Mouse (Mus musculus) left cerebral cortex, postnatal 36 days (tissue): ENCODE results near the gene 0610040J01Rik. TPM values are rescaled to one million over a fixed set of nuclear protein-coding genes. Genes with fewer than 3 reads are reported as not detected.

ENCODE experiments used
- DNase-seq, 2 experiments: peaks; one replicate each; pipeline ENCODE4 v3.0.0; 2021 to 2022; ENCODE audit warnings: low spot score in 2 of 2, mixed read lengths in 1 of 2
- intact Hi-C: fragments of 180-260 bp; cut with DNase I; formaldehyde crosslinking; loops from one replicate; pipeline ENCODE4 v1.15.1; 2025
- total RNA-seq, 2 experiments: library from RNA; stranded (reverse); gene quantifications; 2 replicates each; pipeline ENCODE4 v1.2.3; 2021

0610040J01Rik gene
- total RNA-seq, 2 experiments from 2014 or later, result 4.3 to 6.2 TPM

DNA sequence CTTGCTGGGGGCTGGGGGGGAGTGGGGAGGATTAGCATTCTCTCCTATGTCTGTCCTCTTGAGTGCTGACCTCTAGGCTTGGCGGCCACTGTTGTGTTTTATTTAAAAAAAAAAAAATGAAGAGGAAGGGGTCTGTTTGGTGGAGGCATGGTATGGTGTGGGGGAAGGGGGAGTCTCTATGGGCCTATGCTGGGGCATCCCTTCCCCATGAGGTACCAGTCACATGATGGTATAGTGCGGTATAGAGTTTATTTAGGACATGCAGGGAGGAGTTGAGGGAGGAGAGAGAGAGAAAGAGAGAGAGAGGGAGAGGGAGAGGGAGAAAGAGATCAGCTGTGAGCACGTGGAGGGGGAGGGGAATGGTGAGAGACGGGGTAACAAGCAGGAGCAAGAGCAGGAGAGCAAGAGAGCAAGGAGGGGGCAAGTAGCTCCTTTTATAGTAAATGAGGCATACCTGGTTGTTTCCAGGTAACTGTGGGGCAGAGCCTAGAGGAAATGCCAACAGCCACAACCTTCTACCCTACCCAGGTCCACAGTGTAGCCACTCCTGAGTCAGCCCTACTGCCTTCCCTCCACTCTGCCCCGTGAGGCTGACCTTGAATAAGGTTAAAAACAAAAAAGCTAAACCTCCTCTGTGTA is 15.4 kb downstream of the 0610040J01Rik start:
- intact Hi-C loops, result no loop called here
- DNase-seq, result no peak

DNA sequence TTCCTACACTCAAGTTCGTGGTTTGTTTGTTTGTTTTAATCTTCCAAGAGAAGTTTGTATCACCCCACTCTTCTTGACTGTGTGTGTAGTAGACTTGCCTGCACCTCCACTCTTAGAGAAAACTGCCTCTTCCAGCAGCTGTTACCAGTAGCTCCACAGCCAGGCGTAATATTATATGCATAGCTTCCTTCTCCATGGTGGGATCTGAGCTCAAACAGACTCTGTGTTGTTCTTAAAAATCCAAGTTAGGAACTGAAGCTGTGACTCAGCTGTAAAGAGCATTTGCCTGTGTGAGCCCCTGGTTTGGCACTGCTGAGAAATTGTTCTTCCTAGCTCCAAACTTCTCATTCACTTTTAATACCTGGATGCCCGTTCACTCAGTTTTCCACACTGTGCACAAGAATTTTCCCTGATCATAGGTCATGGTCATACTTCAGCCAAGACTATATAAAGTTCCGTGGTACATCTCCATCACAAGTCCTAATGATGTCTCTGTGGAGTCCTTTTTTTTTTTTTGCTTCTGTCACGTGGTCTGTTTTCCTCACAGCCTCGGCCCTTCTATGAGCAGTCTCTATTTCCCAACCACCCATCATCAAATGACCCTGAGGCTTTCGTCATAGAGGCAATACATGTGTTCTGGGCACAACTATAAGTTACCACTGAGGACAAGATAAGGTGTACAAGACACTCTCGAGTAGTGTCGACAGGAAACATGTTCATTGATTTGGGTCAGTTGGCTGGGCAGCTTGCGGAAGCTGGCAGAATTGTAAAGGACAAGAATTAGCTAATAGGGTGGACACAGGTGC is 16.4 kb downstream of the 0610040J01Rik start:
- DNase-seq, result no peak
- intact Hi-C loops, result no loop called here

DNA sequence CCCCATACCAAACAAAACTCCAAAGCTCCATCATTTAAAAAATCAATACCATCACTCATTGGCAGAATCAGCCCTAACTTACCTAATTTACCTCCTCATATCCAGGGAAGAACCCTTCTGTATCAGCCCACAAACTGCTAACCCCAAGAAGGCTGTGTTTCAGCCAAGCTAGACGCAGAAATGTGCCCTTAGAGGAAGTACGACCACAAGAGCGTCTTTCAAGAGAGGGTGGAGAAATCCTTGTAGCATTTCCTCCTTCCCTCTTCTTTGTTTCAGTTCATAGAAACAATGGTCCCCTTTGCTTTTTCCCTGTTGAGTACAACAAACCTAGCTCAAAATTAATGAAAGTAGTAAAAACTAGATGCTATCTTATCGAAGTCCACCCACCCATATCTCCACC is 18.9 kb downstream of the 0610040J01Rik start:
- intact Hi-C loops, result no loop called here
- DNase-seq, result no peak

DNA sequence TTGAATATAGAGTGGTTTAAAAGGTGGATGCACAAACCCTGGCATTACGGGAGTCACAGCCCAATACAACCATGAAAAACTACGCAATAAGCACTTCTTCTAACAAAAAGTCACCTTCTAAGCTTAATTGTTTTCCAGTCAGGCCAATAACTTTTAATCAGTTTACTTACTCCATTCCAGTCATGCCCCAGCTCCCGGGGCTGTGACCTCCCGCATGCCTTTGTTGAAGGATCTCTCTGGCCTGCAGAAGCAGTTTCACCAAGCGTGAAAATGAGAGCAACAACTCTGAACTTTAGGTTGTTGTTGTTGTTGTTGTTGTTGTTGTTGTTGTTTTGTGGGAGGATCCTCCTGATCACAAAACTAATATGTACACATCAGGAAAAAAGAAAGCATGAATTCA is 21.8 kb downstream of the 0610040J01Rik start:
- no peak for DNase-seq
- intact Hi-C loops, result no loop called here

DNA sequence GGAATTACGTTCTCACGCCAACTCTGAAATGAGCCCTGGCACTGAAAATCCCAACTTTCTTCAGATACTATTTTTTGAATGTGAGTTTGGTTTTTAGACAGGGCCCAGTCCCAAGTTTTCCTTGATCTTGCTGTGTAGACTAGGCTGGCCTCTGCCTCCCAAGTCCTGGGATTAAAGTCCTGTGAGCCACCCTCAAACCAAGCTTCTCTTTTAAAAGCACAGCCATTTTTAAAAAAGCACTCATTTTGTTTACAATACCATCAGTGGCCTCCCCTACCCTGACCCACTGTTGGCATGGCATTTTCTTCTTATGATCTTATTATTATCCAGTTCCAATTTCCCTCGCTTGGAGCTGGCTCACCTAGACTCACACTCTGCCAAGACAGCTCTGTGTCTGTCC is 22.3 kb downstream of the 0610040J01Rik start:
- DNase-seq, result no peak
- intact Hi-C loops, result no loop called here

DNA sequence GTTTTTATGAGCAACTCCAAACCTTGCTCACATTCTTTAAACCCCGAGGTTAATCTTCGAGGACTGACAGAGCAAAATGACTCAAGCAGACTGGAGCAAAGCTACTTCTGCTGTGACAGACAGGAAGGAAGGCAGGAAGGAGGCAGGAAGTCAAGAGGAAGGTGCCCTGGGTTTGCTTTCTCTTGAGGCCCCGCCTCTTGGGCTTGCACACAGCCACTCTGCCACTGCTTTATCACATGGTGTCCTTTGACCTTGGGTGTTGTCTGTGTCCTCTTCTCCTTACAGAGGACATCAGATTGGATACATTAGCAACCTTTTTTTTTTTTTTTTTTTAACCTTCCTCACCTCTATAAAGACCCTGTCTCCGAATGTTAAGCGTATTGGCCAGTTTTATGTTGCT is 25.0 kb downstream of the 0610040J01Rik start:
- intact Hi-C loops, result no loop called here
- no peak for DNase-seq

DNA sequence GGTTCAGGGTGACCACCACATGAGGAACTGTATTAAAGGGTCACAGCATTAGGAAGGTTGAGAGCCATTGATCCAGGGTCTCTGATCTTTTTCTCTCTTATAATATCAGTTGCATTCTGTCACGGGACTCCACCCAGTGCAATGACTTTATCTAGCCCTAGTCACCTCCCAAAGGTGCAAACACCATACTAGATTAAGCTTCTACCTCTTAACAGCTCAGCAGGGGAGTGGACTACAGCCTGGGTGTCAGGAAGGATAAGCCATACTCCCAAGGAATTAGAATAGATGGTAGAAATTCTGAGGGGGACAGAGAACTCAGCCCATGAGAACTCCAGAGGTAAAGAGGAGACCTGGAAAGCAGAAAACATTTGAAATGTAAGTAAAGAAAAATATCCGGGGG is 25.7 kb downstream of the 0610040J01Rik start:
- intact Hi-C loops, result no loop called here
- no peak for DNase-seq

DNA sequence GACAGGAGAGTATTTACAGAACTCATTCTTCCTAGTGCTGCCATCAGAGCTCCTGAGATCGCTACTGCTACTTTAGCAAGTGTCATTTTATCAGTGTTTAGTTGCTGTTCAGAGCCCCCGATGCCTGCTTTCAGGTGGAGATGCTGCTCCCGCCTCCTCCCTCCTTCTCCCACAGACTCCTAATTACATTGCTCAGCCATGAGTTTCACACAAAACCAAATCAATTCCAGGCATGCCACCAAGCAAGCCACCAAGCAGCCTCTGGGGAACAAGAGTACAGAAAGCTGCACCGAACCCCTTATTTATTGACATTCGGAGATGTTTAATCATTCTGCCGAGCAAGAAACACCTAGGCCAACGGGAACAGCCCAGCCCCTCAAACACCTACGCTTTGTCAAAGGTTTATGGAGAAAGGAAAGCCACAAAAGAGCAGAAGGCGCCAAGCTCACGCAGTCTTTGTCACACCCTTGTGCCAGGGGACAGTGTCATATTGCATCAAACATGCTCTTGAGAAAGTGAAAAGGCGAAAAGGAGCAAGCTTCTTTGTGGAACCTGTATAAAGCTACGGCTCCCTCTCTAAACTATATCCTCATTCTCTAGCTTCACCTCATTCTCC is 27.7 kb downstream of the 0610040J01Rik start:
- intact Hi-C loops, result no loop called here
- DNase-seq, result no peak

DNA sequence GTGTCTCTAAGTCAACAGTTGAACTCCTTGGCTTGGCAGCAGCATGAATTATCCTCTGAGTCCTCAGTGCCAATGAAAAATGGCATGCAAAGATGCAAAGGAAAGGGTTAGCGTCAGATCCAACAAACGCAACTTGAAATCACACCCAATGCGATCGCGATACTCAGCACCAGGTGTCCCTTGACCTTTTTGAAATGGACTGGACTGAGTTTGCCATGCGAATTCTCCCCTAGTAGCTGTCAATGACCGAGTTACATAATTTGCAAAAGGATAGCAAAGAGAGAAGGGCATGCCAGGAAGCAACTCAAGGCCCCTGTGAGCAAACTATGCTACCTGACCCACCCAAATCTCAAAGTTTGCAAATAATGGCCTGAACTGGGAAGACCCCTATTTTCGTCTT is 34.9 kb downstream of the 0610040J01Rik start:
- intact Hi-C loops, result no loop called here
- DNase-seq, result no peak

DNA sequence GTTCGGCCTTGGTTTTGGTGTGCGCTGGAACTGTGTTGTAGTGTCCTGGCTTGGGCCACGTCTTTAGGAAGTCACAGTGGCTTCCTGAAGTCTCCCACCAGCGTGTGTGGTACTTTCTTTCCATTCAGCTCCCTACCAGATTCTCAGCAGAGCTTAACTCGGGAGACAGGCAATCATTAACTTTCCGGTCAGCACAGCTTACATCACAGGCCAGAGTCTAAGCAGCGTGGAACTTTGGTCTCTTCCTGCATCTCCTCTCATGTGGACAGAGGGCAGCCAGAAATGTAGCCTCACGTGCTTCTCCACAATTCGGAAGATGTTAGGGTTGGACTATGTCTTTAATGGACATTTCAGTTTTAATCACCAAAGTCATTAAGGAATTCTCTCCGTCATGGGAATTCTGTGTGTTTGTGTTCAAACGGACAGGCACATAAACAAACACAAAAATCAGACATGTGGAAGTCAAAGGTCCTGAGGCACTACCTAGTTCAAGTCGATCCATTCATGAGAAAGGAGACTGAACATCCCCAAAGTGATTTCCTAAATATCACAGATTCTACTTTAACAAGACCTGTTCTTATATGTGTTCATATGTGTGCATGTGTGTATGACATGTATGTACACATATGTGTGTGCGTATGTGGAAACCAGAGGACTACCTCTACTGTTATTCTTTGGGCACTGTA is 35.5 kb downstream of the 0610040J01Rik start:
- intact Hi-C loops, result no loop called here
- DNase-seq, result no peak

DNA sequence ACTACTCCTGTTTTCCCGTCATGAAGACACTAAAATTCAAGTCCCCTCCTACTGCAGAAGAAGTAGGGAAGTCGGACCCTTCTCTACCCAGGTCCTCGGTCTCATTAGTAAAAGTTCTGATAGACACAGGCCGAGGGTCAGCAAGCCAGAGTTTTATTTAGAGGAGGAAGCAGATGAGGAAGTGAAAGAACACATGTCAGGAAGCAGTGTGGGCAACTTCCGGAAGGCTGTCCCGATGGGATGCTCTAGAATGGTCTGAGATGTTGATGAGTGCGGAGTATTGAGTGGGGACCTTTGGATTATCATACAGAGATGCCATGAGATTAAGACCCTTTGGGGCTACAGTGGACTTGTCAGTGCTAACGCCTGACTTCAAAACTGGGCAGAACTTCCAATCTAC is 46.7 kb downstream of the 0610040J01Rik start:
- DNase-seq, result no peak
- intact Hi-C loops, result no loop called here

DNA sequence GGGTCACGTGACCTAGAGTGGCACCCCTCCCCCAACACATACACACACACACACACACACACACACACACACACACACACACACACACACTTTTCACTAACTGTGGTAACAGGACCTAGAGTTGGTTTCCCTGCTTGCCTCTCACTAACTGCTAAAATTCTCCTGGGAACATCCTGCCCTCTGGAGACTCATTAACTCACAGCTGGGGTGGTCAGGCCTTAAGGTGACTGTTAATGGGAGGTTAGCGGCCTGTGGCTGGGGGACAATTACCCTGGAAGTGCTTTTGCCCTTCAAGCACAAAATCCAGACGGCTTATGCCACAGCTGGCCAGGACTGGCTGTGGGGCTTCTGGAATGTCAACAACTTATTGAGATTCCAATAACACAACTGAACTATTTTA is 55.3 kb downstream of the 0610040J01Rik start:
- intact Hi-C loops, result no loop called here
- no peak for DNase-seq

DNA sequence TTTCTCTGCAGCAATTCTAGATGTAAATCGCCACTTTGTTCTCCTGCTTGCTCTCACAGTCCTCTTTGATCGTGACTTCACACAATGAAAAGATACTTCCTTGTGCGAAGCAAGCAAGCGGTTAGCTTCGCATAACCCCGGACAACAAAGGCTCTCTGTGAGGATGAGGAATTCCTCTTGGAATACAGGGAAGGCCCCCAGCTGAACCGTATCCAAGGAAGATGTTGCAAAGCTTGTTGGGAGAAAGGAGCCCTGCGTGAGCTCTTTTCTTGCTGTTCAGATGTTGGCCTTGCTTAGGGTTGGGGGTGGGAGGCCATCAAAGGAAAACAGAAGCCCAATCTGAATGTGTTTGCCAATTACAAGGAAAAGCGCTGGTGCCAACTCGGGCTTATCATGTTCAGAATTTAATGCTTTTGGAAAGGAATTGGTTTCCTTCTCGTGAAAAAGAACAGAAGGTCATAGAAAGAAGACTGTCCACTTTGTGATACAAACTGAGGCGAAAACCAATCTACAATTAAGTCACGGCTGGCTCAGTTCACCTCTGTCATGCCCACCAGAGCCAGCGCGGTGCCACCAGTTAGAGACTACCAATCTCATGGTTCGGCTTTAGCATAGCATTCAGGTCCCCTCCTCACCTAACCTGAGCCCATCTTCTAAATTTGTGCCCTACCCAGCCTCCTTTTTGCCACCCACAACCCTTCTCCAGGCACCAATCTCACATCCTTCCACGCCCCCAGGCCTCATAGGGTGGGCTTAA is 60.2 kb downstream of the 0610040J01Rik start:
- intact Hi-C loops, result no loop called here
- no peak for DNase-seq

DNA sequence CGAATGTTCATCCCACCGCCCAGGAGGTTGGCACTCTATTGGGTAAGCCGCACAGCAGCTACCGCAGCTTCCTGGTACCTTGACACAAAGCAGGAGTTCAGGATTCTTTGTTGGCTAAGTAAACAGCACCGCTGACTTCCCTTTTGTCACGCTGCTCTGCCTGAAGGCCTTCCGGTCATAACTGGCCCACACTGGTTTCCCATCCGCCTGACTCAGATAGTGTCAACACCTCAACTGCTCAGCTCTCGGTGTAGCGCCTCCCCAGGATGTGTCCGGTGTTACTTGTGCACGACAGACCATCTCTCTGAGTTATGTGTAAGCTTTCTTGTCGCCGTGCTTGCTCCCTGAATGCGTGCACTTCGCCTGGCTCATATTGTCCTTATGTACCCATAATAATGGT is 62.7 kb downstream of the 0610040J01Rik start:
- intact Hi-C loops, result no loop called here
- no peak for DNase-seq

DNA sequence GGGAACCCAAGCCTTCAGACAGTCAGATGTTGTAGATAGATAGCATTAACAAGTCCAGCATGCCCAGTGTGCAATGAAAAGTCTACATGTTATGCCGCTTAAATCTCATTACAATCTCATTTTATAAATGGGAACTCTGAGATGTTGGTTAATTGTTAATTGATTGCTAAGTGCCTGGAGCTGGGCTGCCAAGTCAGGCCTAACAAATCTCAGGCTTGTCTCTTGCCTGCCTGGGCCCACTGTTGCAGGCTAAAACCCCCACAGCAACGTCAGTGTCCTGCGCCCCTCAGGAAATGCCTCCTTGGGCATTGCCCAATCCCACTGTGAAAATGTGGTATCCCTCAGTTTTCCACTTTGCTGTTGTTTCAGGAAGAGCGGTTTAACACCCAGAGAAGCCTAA is 63.9 kb downstream of the 0610040J01Rik start:
- intact Hi-C loops, result no loop called here
- DNase-seq, result no peak

DNA sequence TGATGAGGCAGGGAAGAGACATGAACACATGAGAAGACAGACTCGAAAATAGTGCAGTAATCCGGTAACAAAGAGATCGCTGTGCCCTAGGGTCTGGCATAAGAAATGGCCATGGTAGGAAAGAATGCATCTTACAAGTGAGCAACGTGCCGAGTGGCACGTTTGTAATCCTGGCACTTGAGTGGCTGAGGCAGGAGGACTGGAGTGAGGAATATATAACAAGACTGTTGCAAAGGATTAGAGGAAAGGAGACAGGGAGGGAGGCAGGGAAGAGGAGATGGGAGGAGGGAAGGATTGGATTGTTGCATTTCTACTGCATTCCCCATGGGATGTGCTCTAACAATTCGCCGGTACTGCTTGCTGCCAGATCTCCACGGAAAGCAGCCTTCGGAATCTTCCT is 66.9 kb downstream of the 0610040J01Rik start:
- DNase-seq, result no peak
- intact Hi-C loops, result no loop called here

DNA sequence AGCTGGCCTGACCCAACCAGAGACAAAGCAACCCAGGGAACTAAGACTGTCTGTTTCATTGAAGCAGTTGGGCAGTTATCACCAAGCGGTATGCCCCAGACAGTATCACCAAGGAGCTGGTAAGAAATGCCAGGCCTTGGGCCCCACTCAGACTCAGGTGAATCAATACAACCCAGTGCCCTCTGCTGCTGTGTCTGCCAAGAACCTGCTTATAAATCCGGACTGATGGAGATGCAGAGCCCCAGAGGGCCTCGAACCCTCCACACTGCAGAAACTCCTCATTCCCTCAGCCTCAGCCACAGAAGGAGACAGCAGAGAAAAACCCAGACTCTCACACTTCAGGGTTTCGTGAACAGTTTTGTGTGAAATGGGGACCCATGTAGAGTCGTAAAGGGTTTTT is 74.1 kb downstream of the 0610040J01Rik start:
- intact Hi-C loops, result loop anchor here (1.0 to 5.0 kb wide), 2 partner anchors 73 to 994 kb away; no protein-coding TSS in a partner anchor
- DNase-seq, result no peak

DNA sequence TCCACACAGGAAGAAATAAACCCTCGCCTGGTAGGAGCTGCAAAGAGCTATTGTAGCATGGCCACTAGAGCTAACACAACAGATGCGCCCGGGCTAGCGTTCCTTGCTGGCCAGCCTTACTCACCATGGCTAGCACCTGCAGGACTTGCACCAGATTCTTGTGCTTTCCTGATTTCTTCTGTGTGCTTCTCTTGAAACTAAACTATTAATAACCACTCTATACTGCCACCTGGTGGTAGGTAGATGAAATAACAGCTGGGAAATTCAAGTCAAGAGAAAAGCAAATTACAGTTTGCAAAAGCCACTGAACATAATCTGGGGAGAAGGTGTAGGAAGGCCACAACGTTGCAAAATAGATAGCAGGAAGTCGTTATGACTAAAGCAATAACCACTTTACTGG is 74.5 kb downstream of the 0610040J01Rik start:
- no peak for DNase-seq

DNA sequence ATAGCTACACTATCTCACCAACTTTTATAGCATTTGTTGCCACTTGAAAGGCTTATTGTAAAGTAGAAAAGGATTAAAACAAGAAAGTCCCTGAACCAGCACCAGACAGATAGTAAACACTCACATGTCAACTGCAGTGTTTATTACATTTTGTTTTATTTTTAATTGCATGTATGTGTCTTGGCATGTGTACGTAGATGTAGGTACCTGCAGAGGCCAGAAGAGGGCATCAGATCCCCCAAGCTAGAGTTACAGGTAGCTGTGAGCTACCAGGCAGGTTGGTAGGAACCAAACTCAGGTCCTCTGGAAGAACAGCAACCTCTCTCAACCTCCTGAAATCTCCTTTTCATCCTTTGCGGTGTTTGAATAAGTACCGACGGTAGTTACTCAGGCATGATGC is 74.9 kb downstream of the 0610040J01Rik start:
- intact Hi-C loops, result loop anchor here (5.0 kb wide), 1 partner anchor 995 kb away; no protein-coding TSS in a partner anchor
- no peak for DNase-seq

More for the DNA sequence above, 74.5 kb downstream of the 0610040J01Rik start:
- intact Hi-C loops, result loop anchor here (1.0 to 5.0 kb wide), 2 partner anchors 73 to 994 kb away; no protein-coding TSS in a partner anchor
